19 mouse cellular contexts compared by ENCODE assay signal in the genomic region with DNA sequence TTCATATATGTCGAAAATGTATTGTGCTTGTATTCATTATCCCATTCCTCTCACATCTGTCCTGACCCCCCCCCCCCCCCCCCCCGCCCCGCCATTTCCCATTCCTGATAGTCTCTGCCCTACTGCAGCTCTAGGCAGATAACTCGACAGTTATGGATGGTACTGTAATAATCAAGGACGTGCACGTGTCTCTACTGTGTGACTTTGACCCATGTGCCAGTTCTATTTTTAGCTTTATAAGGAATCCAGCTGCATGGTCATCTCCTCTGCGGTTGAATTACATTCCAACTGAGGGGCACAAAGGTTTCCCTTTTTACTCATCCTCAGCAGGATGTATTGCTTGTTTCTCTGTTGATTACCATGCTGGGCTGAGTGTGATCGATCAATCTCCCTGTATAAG. TPM values are rescaled to one million over a fixed set of nuclear protein-coding genes. Genes with fewer than 3 reads are reported as not detected.
DNase-seq lines count a peak whose midpoint lies in the region; ATAC-seq and TF ChIP-seq lines count a peak whose summit lies in the region.
"Had no signal": no experiment of that assay in that cellular context is flagged by ENCODE, and none has a peak within 500 bp of the region (broad histone marks: within the 10 kb centered on the region; RNA-seq: fewer than 3 reads in every experiment).

No protein-coding gene starts in this region.

- no peaks in the 10 kb centered on the region for H3K36me3 ChIP-seq in heart, embryonic 13.5 days
- H3K36me3 ChIP-seq in heart, embryonic 11.5 days (ENCODE audit: control insufficient read depth, insufficient read depth, low read length), result no peaks in the 10 kb centered on the region
- no peaks in the 10 kb centered on the region for H3K36me3 ChIP-seq in kidney, postnatal 0 days (ENCODE audit: insufficient read depth, low read length)
- H3K36me3 ChIP-seq: embryonic facial prominence, embryonic 10.5 days; limb, embryonic 12.5 days; liver, embryonic 15.5 days had no signal

- no peak for ATAC-seq in heart, embryonic 13.5 days (ENCODE audit: extremely low read depth, insufficient number of reproducible peaks, low FRiP score, low TSS enrichment)
- no peak for ATAC-seq in heart, embryonic 11.5 days (replicated peaks; ENCODE audit: insufficient number of reproducible peaks, low FRiP score, low TSS enrichment)
- no peak for ATAC-seq in kidney, postnatal 0 days (replicated peaks; ENCODE audit: low FRiP score, low read depth)
- ATAC-seq: forebrain, embryonic 14.5 days had no signal

- H3K9me3 ChIP-seq in heart, embryonic 13.5 days, result no peaks in the 10 kb centered on the region
- no peaks in the 10 kb centered on the region for H3K9me3 ChIP-seq in heart, embryonic 11.5 days (replicated peaks; ENCODE audit: control insufficient read depth, low read length)
- H3K9me3 ChIP-seq in kidney, postnatal 0 days (replicated peaks; ENCODE audit: low read length), result no peaks in the 10 kb centered on the region
- H3K9me3 ChIP-seq: embryonic facial prominence, embryonic 10.5 days; limb, embryonic 12.5 days; liver, embryonic 15.5 days had no signal

- H3K27ac ChIP-seq in heart, embryonic 13.5 days (replicated peaks), result peak overlapping the region; percentile 56; the same call in 1 of the 2 replicates
- H3K27ac ChIP-seq in heart, embryonic 11.5 days (ENCODE audit: low read depth, low read length), result no peak overlapping the region
- H3K27ac ChIP-seq in kidney, postnatal 0 days, result no peak overlapping the region
- H3K27ac ChIP-seq: embryonic facial prominence, embryonic 10.5 days; hindbrain, embryonic 14.5 days; limb, embryonic 12.5 days; liver, embryonic 15.5 days had no signal

- H3K27me3 ChIP-seq in heart, embryonic 13.5 days (replicated peaks), result no peaks in the 10 kb centered on the region
- H3K27me3 ChIP-seq in heart, embryonic 11.5 days (ENCODE audit: control insufficient read depth, insufficient read depth, low read length), result no peaks in the 10 kb centered on the region
- H3K27me3 ChIP-seq in kidney, postnatal 0 days (ENCODE audit: insufficient read depth, low read length), result no peaks in the 10 kb centered on the region
- H3K27me3 ChIP-seq: limb, embryonic 12.5 days; liver, embryonic 15.5 days had no signal

- no peak for TF ChIP-seq CTCF in kidney, postnatal 0 days (IDR thresholded peaks at IDR 0.05; ENCODE audit: low read depth)

- 0 out of 2 replicates have a peak overlapping the region, but pooled peaks have one; percentile 11 for H3K4me2 ChIP-seq in heart, embryonic 13.5 days
- no peak overlapping the region for H3K4me2 ChIP-seq in heart, embryonic 11.5 days
- no peak overlapping the region for H3K4me2 ChIP-seq in kidney, postnatal 0 days (ENCODE audit: low read length)
- H3K4me2 ChIP-seq: hindbrain, embryonic 14.5 days; limb, embryonic 12.5 days; liver, embryonic 15.5 days had no signal

- peak; percentile 52 for DNase-seq in adrenal gland, adult 2 months
- DNase-seq in adrenal gland, postnatal 25 days, result no peak
- DNase-seq in kidney, postnatal 0 days (ENCODE audit: low spot score), result peak; percentile 10
- no peak for DNase-seq in kidney, adult 11 months
- peak; percentile 41 for DNase-seq in heart, postnatal 10 days
- no peak for DNase-seq in right cerebral cortex, postnatal 4 days
- DNase-seq: cerebellum, postnatal 10 days; gastrocnemius, postnatal 25 days; kidney, postnatal 10 days; right cerebral cortex, adult 18-20 months; thymus, adult 18-20 months had no signal

- H3K4me1 ChIP-seq in heart, embryonic 13.5 days, result peaks cover 12% of the 10 kb centered on the region
- no peaks in the 10 kb centered on the region for H3K4me1 ChIP-seq in heart, embryonic 11.5 days (ENCODE audit: control insufficient read depth, insufficient read depth, low read length)
- no peaks in the 10 kb centered on the region for H3K4me1 ChIP-seq in kidney, postnatal 0 days (replicated peaks; ENCODE audit: insufficient read depth, low read length)
- H3K4me1 ChIP-seq: embryonic facial prominence, embryonic 10.5 days; liver, embryonic 15.5 days had no signal

- WGBS in heart, embryonic 13.5 days, result 23% methylated on average over 7 of the region's 8 CpGs
- WGBS in heart, embryonic 11.5 days (ENCODE audit: insufficient replicate concordance), result 28% methylated on average over 6 of the region's 8 CpGs
- 46% methylated on average over 8 of the region's 8 CpGs for WGBS in kidney, postnatal 0 days

- intact Hi-C loops in heart, postnatal 10 days (cut with DNase I), result no loop called here

- H3K4me3 ChIP-seq in heart, embryonic 13.5 days, result no peak overlapping the region
- H3K4me3 ChIP-seq in heart, embryonic 11.5 days (ENCODE audit: low read depth, low read length), result no peak overlapping the region
- no peak overlapping the region for H3K4me3 ChIP-seq in kidney, postnatal 0 days (replicated peaks; ENCODE audit: low read depth, low read length)
- H3K4me3 ChIP-seq: embryonic facial prominence, embryonic 10.5 days; limb, embryonic 12.5 days; liver, embryonic 15.5 days had no signal

- no peak overlapping the region for H3K9ac ChIP-seq in heart, embryonic 13.5 days
- no peak overlapping the region for H3K9ac ChIP-seq in heart, embryonic 11.5 days (ENCODE audit: low read depth, low read length)
- no peak overlapping the region for H3K9ac ChIP-seq in kidney, postnatal 0 days (ENCODE audit: low read depth, low read length)
- H3K9ac ChIP-seq: hindbrain, embryonic 14.5 days; limb, embryonic 12.5 days; liver, embryonic 15.5 days had no signal

RNA-seq across cellular contexts. Expression of a gene that starts 39.3 kb away (rescaled TPM):
- total RNA-seq in adrenal gland, adult 2 months (2021), result 10 to 100 TPM; 13.8 to 16.1 TPM
- 2.0 and 2.4 TPM in 2 replicates for polyA plus RNA-seq in adrenal gland, adult 2 months (2012; rRNA removed)
- total RNA-seq in adrenal gland, postnatal 25 days (2021), result 19.9 and 22.7 TPM in 2 replicates
- 12.6 and 15.9 TPM in 2 replicates for polyA plus RNA-seq in heart, embryonic 13.5 days (2015; fragmentation: Nextera tagmentation; extraction: Ambion mirVana)
- polyA plus RNA-seq in heart, embryonic 11.5 days (2014; fragmentation: Nextera tagmentation; extraction: Ambion mirVana), result 12.1 and 14.6 TPM in 2 replicates
- 14.1 and 15.5 TPM in 2 replicates for polyA plus RNA-seq in kidney, postnatal 0 days (2015; fragmentation: Nextera tagmentation; extraction: Ambion mirVana)
- total RNA-seq in heart, postnatal 10 days (2021), result 10 to 100 TPM; 10.2 to 11.1 TPM
- total RNA-seq: MEL had no signal

Comparison
In these comparisons a context has a peak if more than half of its experiments do, and no peak if none do; other contexts are left out.
1. DNase-seq: peak in adrenal gland, adult 2 months (single experiment), kidney, postnatal 0 days (single experiment) and heart, postnatal 10 days (2 of 2); none in adrenal gland, postnatal 25 days (single experiment), kidney, adult 11 months (single experiment) and right cerebral cortex, postnatal 4 days (single experiment).